In genomic region chr11:69546423-69547053, GRCm38 (mm10) we compare ENCODE assay signal across 7 mouse cellular contexts. TPM values are rescaled to one million over a fixed set of nuclear protein-coding genes. Genes with fewer than 3 reads are reported as not detected.
DNase-seq lines count a peak whose midpoint lies in the region; ATAC-seq and TF ChIP-seq lines count a peak whose summit lies in the region.

No protein-coding gene starts in this region.

- H3K27ac ChIP-seq in embryonic facial prominence, embryonic 13.5 days, result peak overlapping the region; percentile 91

- peak overlapping the region; percentile 67 for H3K9ac ChIP-seq in embryonic facial prominence, embryonic 13.5 days

- no peak for TF ChIP-seq POLR2A in myocyte (IDR thresholded peaks at IDR 0.05; ENCODE audit: insufficient read length, low read depth)

- DNase-seq in adrenal gland, postnatal 36 days, result peak; percentile 76 to 88
- peak; percentile 64 for DNase-seq in heart, adult 8-10 months (ENCODE audit: low spot score)
- DNase-seq in kidney, adult 9 months, result peak; percentile 77
- peak; percentile 72 for DNase-seq in liver
- peak; percentile 60 for DNase-seq in splenic B cell, adult 2 months (ENCODE audit: low read depth, low spot score)

- WGBS in embryonic facial prominence, embryonic 13.5 days, result under 1% methylated on average over 43 of the region's 44 CpGs

- ATAC-seq in embryonic facial prominence, embryonic 13.5 days (ENCODE audit: insufficient number of reproducible peaks, insufficient read depth, low FRiP score, low TSS enrichment, low read depth), result peak; percentile 82

- H3K4me1 ChIP-seq in embryonic facial prominence, embryonic 13.5 days, result peaks cover 34% of the 10 kb centered on the region

- peak overlapping the region; percentile 68 for H3K4me2 ChIP-seq in embryonic facial prominence, embryonic 13.5 days
- H3K4me2 ChIP-seq in myocyte (ENCODE audit: low read depth), result peak overlapping the region; percentile 74

- H3K9me3 ChIP-seq in embryonic facial prominence, embryonic 13.5 days, result no peaks in the 10 kb centered on the region

- peak overlapping the region; percentile 47 for H3K4me3 ChIP-seq in embryonic facial prominence, embryonic 13.5 days
- H3K4me3 ChIP-seq in myocyte, result peak overlapping the region; percentile 19

- no peaks in the 10 kb centered on the region for H3K27me3 ChIP-seq in embryonic facial prominence, embryonic 13.5 days
- H3K27me3 ChIP-seq in myocyte (ENCODE audit: control insufficient read depth, insufficient read depth, insufficient read length), result no peaks in the 10 kb centered on the region
- no peaks in the 10 kb centered on the region for H3K27me3 ChIP-seq in splenic B cell, adult 2 months (ENCODE audit: control insufficient read depth, insufficient read depth, low read length, poor library complexity, severe bottlenecking)

- no peaks in the 10 kb centered on the region for H3K36me3 ChIP-seq in embryonic facial prominence, embryonic 13.5 days
- H3K36me3 ChIP-seq in myocyte (ENCODE audit: control insufficient read depth, insufficient read depth), result no peaks in the 10 kb centered on the region
- no peaks in the 10 kb centered on the region for H3K36me3 ChIP-seq in splenic B cell, adult 2 months (ENCODE audit: control insufficient read depth, insufficient read depth, low read length, poor library complexity, severe bottlenecking)

- H3K79me2 ChIP-seq in myocyte (ENCODE audit: control insufficient read depth, insufficient read depth), result no peaks in the 10 kb centered on the region

- H3ac ChIP-seq in myocyte (ENCODE audit: control insufficient read depth, insufficient read length), result no peak overlapping the region

TF ChIP-seq in myocyte, 11 proteins besides CTCF, POLR2A, EP300 and RAD21:
- TF ChIP-seq CEBPB (IDR thresholded peaks at IDR 0.05; ENCODE audit: insufficient read depth, poor library complexity, severe bottlenecking) (no peak), MAX (IDR thresholded peaks at IDR 0.05; ENCODE audit: low read depth) (no peak), TCF12 (IDR thresholded peaks at IDR 0.05; ENCODE audit: insufficient read depth, poor library complexity, severe bottlenecking) (no peak), MYOD1 (IDR thresholded peaks at IDR 0.05; ENCODE audit: control insufficient read depth in 1 of 3, insufficient read length in 2 of 3, low read depth in 2 of 3) (no peak), USF1 (IDR thresholded peaks at IDR 0.05; ENCODE audit: low read depth) (no peak), SRF (IDR thresholded peaks at IDR 0.05; ENCODE audit: control insufficient read depth, insufficient read length, low read depth) (no peak), E2F4 (IDR thresholded peaks at IDR 0.05; ENCODE audit: insufficient read depth) (no peak), TCF3 (IDR thresholded peaks at IDR 0.05; ENCODE audit: insufficient read length, low read depth) (no peak), REST (IDR thresholded peaks at IDR 0.05; ENCODE audit: insufficient read depth, insufficient read length) (no peak), MYOG (IDR thresholded peaks at IDR 0.05; ENCODE audit: control insufficient read depth in 1 of 3, insufficient read depth in 1 of 3, insufficient read length in 2 of 3, low read depth in 2 of 3) (no peak), POLR2AphosphoS2 (IDR thresholded peaks at IDR 0.05; ENCODE audit: insufficient read length, low read depth) (no peak)

RNA-seq across cellular contexts. Expression of gene Dnah2, which starts 2.4 kb away (rescaled TPM):
- under 1 TPM; 0.10 to 0.30 TPM for total RNA-seq in adrenal gland, postnatal 36 days (2021)
- polyA plus RNA-seq in embryonic facial prominence, embryonic 13.5 days (2015; fragmentation: Nextera tagmentation; extraction: Ambion mirVana), result 4.2 and 4.4 TPM in 2 replicates
- total RNA-seq in heart, adult 8-10 months (2022), result under 1 TPM; 0.22 to 0.66 (median 0.40) TPM
- 0.24 TPM for polyA plus RNA-seq in myocyte (2012; fragmentation: generic; extraction: Trizol)

RNA-seq across cellular contexts. Expression of gene Efnb3, which starts 13.5 kb away (rescaled TPM):
- total RNA-seq in adrenal gland, postnatal 36 days (2021), result 1 to 10 TPM in 1 of 2 experiments, under 1 TPM in 1; 0.66 to 1.1 TPM
- 43.4 and 46.3 TPM in 2 replicates for polyA plus RNA-seq in embryonic facial prominence, embryonic 13.5 days (2015; fragmentation: Nextera tagmentation; extraction: Ambion mirVana)
- total RNA-seq in heart, adult 8-10 months (2022), result 100 to 1,000 TPM; 105 to 137 (median 128) TPM
- polyA plus RNA-seq in myocyte (2012; fragmentation: generic; extraction: Trizol), result 0.36 TPM

RNA-seq across cellular contexts. Expression of gene Wrap53, which starts 33.5 kb away (rescaled TPM):
- 1 to 10 TPM; 9.2 to 9.7 TPM for total RNA-seq in adrenal gland, postnatal 36 days (2021)
- 26.9 TPM in 2 replicates for polyA plus RNA-seq in embryonic facial prominence, embryonic 13.5 days (2015; fragmentation: Nextera tagmentation; extraction: Ambion mirVana)
- total RNA-seq in heart, adult 8-10 months (2022), result 1 to 10 TPM; 4.6 to 6.7 (median 5.6) TPM
- 9.1 TPM for polyA plus RNA-seq in myocyte (2012; fragmentation: generic; extraction: Trizol)

RNA-seq across cellular contexts. Expression of gene Trp53, which starts 33.6 kb away (rescaled TPM):
- total RNA-seq in adrenal gland, postnatal 36 days (2021), result 10 to 100 TPM; 63.3 to 64.7 TPM
- polyA plus RNA-seq in embryonic facial prominence, embryonic 13.5 days (2015; fragmentation: Nextera tagmentation; extraction: Ambion mirVana), result 160 and 186 TPM in 2 replicates
- total RNA-seq in heart, adult 8-10 months (2022), result 10 to 100 TPM; 12.8 to 16.3 (median 14.1) TPM
- polyA plus RNA-seq in myocyte (2012; fragmentation: generic; extraction: Trizol), result 119 TPM

RNA-seq across cellular contexts. Expression of gene Atp1b2, which starts 59.2 kb away (rescaled TPM):
- 10 to 100 TPM; 28.5 to 45.4 TPM for total RNA-seq in adrenal gland, postnatal 36 days (2021)
- polyA plus RNA-seq in embryonic facial prominence, embryonic 13.5 days (2015; fragmentation: Nextera tagmentation; extraction: Ambion mirVana), result 7.9 and 8.3 TPM in 2 replicates
- total RNA-seq in heart, adult 8-10 months (2022), result 10 to 100 TPM; 12.4 to 16.3 (median 13.1) TPM
- polyA plus RNA-seq in myocyte (2012; fragmentation: generic; extraction: Trizol), result 6.6 TPM

Comparison
In these comparisons a context has a peak if more than half of its experiments do, and no peak if none do; other contexts are left out.
1. Peak in every context shown above with its lines: DNase-seq, ATAC-seq, H3K4me3 ChIP-seq and H3K27ac ChIP-seq.
2. RNA of gene Efnb3, which starts 13.5 kb away (total RNA-seq): 105 to 137 TPM in heart, adult 8-10 months; 0.66 to 1.1 TPM in adrenal gland, postnatal 36 days; every median in the first group is over 10 times any median in the second.